Mouse (Mus musculus): ENCODE measurements around the gene Rhot1. TPM values are rescaled to one million over a fixed set of nuclear protein-coding genes. Genes with fewer than 3 reads are reported as not detected.

The Rhot1 gene
- polyA plus RNA-seq, 1 experiment, result 15.5 TPM

DNA sequence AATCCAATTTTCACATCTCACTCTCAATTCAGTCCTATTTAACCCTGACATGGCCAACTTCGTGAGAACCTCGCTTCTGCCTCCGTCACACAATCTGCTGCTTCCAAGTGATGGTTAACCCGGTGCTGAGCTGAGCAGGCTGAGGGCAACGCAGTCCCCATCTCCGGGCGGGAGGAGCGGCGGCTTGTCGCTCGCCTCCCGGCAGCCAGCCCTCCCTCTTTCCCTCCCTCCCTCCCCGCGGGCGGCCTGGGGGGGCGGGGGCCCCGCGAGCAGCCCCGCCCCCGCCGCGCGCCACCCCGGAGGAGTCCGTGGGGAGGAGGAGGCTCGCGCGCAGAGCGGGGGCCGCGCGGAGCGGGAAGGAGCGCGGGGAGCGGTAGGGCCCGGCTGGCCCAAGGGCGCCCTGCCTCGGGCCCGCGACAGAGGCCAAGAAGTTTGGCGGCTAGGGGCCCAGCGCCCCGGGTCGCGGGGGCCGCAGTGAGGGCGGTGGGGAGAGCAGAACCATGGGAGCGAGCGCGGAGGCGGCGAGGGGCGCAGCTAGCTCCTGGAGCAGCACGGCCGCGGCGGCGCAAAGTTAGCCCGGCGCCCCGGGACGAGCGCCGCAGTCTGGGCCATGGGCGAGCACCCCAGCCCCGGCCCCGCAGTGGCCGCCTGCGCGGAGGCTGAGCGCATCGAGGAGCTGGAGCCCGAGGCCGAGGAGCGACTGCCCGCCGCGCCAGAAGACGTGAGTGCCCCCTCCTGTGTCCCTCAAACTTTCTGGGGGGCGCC, 91.9 kb downstream of the Rhot1 start, which contains the start of gene Rhbdl3:
Gene Rhbdl3 (plus strand): TSS at position 362 of the 765 bp plus-strand sequence.
- Histone ChIP-seq H3K27ac (ENCODE audit: control insufficient read depth, insufficient read depth, low read depth, low read length, poor library complexity) (no peak within 1 kb of the TSS), H3K4me3 (replicated peaks; ENCODE audit: control insufficient read depth, low read depth, low read length) (peak within 1 kb of the TSS; percentile 25), H3K4me1 (ENCODE audit: control insufficient read depth, insufficient read depth, low read length) (no peaks in the 10 kb centered on the region; the same call in 1 of the 2 replicates)
- 1% methylated on average over 79 of the region's 81 CpGs for WGBS
- TF ChIP-seq CTCF (IDR thresholded peaks at IDR 0.05; ENCODE audit: control insufficient read depth, insufficient read depth, low read length) (no peak), POLR2A (IDR thresholded peaks at IDR 0.05; ENCODE audit: borderline replicate concordance, control insufficient read depth, low read depth, low read length) (no peak)

DNA sequence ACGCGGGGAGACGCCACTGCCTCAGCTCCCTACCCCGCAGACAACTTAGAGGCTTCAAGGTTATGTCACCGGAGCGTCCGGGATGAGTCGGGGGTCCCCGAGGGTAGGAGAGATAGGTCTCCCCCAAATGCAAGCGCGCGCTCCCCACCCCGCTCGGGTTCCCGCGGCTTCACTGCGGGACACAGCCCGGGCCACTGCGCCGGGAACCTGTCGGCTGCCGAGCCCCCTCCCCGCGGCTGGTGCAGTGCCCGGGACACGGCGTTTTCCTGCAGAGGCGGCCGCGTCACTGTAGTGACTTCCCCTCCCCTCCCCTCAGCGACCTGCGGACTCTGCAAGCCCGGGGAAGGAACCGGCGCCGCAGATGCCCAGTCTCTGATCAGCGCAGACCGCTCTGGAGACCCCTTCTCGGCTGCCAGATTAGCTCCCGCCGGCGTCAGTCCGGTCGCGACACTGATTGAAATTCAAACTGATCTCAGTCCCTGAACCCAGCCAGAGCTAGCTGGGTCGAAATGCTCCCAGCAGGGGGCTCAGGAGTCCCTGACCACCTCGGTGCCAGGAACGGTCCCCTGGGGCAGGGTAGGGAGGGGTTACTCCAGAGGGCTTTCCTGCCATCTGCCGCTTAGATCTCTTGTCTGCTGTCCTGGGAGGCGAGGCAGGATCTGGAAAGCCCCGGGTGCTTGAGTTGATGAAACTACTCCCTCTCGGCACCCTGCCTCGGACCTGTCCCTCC, 92.7 kb downstream of the Rhot1 start:
- Histone ChIP-seq H3K27ac (ENCODE audit: control insufficient read depth, insufficient read depth, low read depth, low read length, poor library complexity) (no peak overlapping the region), H3K4me3 (replicated peaks; ENCODE audit: control insufficient read depth, low read depth, low read length) (peak overlapping the region; percentile 25), H3K4me1 (ENCODE audit: control insufficient read depth, insufficient read depth, low read length) (no peaks in the 10 kb centered on the region; the same call in 1 of the 2 replicates)
- TF ChIP-seq POLR2A (IDR thresholded peaks at IDR 0.05; ENCODE audit: borderline replicate concordance, control insufficient read depth, low read depth, low read length), result no peak
- WGBS, result under 1% methylated on average over 53 of the region's 53 CpGs

DNA sequence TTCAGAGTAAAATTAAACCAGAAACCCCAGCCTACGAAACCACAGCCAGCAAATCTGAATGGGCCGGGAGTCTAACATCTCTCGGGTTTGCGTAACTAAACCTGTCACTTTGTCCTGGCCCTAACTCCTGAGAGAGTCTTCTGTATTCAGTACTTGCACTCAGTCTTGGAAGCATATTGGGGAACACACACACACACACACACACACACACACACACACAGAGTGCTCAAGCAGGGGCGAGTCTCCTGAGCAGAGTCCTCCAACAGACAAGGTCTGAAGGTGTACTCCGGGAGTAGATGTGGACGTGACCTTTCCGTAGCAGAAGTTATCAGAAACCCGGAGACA, 93.2 kb downstream of the Rhot1 start:
- no peak overlapping the region for H3K4me3 ChIP-seq (replicated peaks; ENCODE audit: control insufficient read depth, low read depth, low read length)
- TF ChIP-seq POLR2A (IDR thresholded peaks at IDR 0.05; ENCODE audit: borderline replicate concordance, control insufficient read depth, low read depth, low read length) (no peak), CTCF (IDR thresholded peaks at IDR 0.05; ENCODE audit: control insufficient read depth, insufficient read depth, low read length) (no peak)
- H3K27ac ChIP-seq (ENCODE audit: control insufficient read depth, insufficient read depth, low read depth, low read length, poor library complexity), result no peak overlapping the region
- WGBS, result 1% methylated on average over 9 of the region's 9 CpGs
- no peaks in the 10 kb centered on the region; the same call in 1 of the 2 replicates for H3K4me1 ChIP-seq (ENCODE audit: control insufficient read depth, insufficient read depth, low read length)

DNA sequence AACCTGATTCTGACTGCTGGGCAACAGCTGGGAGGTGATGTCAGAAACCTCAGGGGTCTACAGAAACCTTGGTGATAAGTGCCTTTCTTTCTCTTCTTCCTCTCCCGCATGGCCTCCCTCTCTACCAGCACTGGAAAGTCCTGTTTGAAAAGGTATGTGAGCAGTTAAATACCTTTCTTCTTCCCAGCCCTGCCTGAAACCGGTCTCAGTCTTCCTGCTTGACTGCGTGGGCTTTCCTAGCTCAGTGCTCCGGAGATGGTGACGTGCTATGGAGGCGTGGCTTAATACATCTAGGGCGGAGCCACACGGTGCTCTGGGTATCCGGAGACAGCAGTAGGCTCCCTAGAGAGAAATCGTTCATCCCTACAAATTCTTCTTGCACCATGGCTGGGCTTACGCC, 93.7 kb downstream of the Rhot1 start:
- no peak for TF ChIP-seq POLR2A (IDR thresholded peaks at IDR 0.05; ENCODE audit: borderline replicate concordance, control insufficient read depth, low read depth, low read length)
- no peak for TF ChIP-seq CTCF (IDR thresholded peaks at IDR 0.05; ENCODE audit: control insufficient read depth, insufficient read depth, low read length)
- H3K27ac ChIP-seq (ENCODE audit: control insufficient read depth, insufficient read depth, low read depth, low read length, poor library complexity), result no peak overlapping the region
- H3K4me1 ChIP-seq (ENCODE audit: control insufficient read depth, insufficient read depth, low read length), result no peaks in the 10 kb centered on the region; the same call in 1 of the 2 replicates
- WGBS, result 4% methylated on average over 11 of the region's 11 CpGs
- no peak overlapping the region for H3K4me3 ChIP-seq (replicated peaks; ENCODE audit: control insufficient read depth, low read depth, low read length)

DNA sequence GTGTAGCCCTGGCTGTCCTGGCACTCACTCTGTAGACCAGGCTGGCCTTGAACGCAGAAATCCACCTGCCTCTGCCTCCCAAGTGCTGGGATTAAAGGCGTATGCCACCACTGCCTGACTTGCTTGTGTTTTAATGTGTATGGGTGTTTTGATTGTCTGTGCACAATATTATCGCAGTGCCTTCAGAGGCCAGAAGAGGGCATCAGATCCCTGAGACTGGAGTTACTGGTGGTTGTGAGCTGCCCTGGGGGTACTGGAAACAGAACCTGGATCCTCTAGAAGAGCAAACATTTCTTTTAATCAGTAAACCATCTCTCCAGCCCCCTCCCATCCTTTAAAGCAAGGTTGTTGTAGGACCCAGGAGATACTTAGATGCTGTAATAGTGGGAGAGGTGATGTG, 94.9 kb downstream of the Rhot1 start:
- TF ChIP-seq CTCF (IDR thresholded peaks at IDR 0.05; ENCODE audit: control insufficient read depth, insufficient read depth, low read length), result no peak
- TF ChIP-seq POLR2A (IDR thresholded peaks at IDR 0.05; ENCODE audit: borderline replicate concordance, control insufficient read depth, low read depth, low read length), result no peak
- WGBS, result 81% methylated on average over 3 of the region's 3 CpGs
- Histone ChIP-seq H3K4me1 (ENCODE audit: control insufficient read depth, insufficient read depth, low read length) (no peaks in the 10 kb centered on the region; the same call in 1 of the 2 replicates), H3K4me3 (replicated peaks; ENCODE audit: control insufficient read depth, low read depth, low read length) (no peak overlapping the region), H3K27ac (ENCODE audit: control insufficient read depth, insufficient read depth, low read depth, low read length, poor library complexity) (no peak overlapping the region)

DNA sequence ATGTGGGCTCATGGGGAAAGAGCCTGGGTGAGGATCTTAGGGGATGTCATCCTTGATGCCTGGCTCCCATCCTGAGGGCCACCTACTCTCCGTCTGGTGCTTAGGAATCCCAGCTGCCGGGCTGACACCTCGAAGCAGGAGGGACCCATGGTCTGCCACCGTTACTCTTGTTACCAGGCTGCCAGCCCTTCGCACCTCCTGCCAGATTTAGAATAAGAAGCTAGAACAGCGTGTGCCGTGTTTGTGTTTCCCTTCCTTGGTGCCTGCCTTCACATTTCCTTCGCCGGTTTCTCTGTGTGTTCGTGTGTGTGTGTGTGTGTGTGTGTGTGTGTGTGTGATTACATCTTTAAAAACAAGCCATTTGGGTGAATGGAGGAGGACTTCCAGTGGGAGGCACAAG, 96.0 kb downstream of the Rhot1 start:
- TF ChIP-seq POLR2A (IDR thresholded peaks at IDR 0.05; ENCODE audit: borderline replicate concordance, control insufficient read depth, low read depth, low read length) (no peak), CTCF (IDR thresholded peaks at IDR 0.05; ENCODE audit: control insufficient read depth, insufficient read depth, low read length) (no peak)
- 77% methylated on average over 10 of the region's 10 CpGs for WGBS
- Histone ChIP-seq H3K4me3 (replicated peaks; ENCODE audit: control insufficient read depth, low read depth, low read length) (no peak overlapping the region), H3K4me1 (ENCODE audit: control insufficient read depth, insufficient read depth, low read length) (no peaks in the 10 kb centered on the region; the same call in 1 of the 2 replicates), H3K27ac (ENCODE audit: control insufficient read depth, insufficient read depth, low read depth, low read length, poor library complexity) (no peak overlapping the region)

DNA sequence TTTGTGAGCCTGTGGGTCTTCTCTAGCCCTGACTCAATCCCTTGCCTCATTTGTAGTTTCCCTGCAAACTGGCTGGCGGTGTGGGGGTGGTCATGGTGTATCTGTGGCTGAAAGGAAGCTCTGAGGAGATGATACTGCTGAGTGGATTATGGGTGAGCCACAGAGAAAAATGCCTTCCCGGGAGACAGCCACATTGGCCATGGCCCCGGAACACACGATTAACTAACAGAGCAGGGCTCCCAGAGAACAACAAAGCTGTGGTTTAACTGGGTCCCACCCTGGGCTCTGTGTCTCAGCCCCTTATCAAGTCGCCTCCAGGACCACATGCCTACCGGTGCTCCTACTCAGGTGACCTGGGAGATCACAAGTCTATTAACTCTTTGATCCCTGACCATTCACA, 99.7 kb downstream of the Rhot1 start:
- 55% methylated on average over 6 of the region's 6 CpGs for WGBS
- TF ChIP-seq POLR2A (IDR thresholded peaks at IDR 0.05; ENCODE audit: borderline replicate concordance, control insufficient read depth, low read depth, low read length) (no peak), CTCF (IDR thresholded peaks at IDR 0.05; ENCODE audit: control insufficient read depth, insufficient read depth, low read length) (no peak)
- no peak overlapping the region for H3K27ac ChIP-seq (ENCODE audit: control insufficient read depth, insufficient read depth, low read depth, low read length, poor library complexity)
- no peak overlapping the region for H3K4me3 ChIP-seq (replicated peaks; ENCODE audit: control insufficient read depth, low read depth, low read length)
- H3K4me1 ChIP-seq (ENCODE audit: control insufficient read depth, insufficient read depth, low read length), result no peaks in the 10 kb centered on the region

DNA sequence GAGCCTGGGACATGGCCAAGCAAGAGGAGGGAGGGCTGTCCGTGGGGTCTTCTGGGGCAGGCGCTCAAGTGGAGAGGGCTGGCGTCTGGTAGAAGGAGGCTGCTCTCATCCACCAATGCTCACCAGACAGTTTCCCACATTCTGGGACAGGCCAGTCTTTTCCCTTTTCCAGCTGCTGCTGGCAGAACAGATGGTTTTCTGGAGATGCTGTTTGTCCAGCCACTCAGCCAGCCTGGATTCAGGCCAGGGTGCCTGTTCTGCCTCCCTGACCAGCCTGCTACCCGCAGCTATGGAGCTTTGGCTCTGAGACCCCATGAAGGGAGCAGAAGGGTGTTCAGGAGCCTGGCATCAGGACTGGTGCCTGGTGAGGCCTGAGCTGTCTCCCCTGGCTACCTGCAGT, 102.5 kb downstream of the Rhot1 start:
- WGBS, result 83% methylated on average over 4 of the region's 4 CpGs

More for the DNA sequence above, 102.5 kb downstream of the Rhot1 start:
- no peak overlapping the region; the same call in 1 of the 2 replicates for H3K27ac ChIP-seq (ENCODE audit: control insufficient read depth, insufficient read depth, low read depth, low read length, poor library complexity)
- no peak for TF ChIP-seq POLR2A (IDR thresholded peaks at IDR 0.05; ENCODE audit: borderline replicate concordance, control insufficient read depth, low read depth, low read length)
- no peaks in the 10 kb centered on the region for H3K4me1 ChIP-seq (ENCODE audit: control insufficient read depth, insufficient read depth, low read length)
- H3K4me3 ChIP-seq (replicated peaks; ENCODE audit: control insufficient read depth, low read depth, low read length), result no peak overlapping the region

Measured in bone marrow, adult 2 months (tissue).